Mouse (Mus musculus) induced T-regulatory cell, adult 2 months (primary cell): ENCODE measurements around the gene 3110082I17Rik.
"Not testable (repeated sequence)": the region's sequence is repeated elsewhere in the genome, so short reads cannot be mapped to it uniquely, and the experiment has no call there.

ENCODE experiments used
- DNase-seq: peaks from one replicate; pipeline ENCODE4 v3.0.0-alpha.2; 2012; ENCODE audit warnings: low read depth

3110082I17Rik gene

DNA sequence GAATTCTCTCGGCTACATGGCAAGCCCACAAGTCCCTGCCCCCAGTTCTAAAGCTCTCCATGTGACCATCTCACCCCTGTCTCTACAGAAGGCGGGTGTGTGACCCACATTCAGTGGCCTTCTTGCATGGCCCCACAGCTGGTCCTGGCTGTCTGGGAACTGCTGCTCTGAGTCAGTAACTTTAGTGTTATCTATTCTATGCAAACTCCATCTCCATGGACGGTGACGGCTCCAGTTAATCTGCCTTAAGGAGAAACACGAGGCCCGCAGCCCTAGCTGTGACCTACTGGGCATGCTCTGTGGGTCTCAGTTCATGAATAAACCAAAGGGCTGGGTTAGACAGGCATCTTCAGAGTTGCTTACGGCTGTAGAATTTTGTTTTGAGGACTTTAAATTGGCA lies 65.9 kb downstream of the 3110082I17Rik start:
- no peak for DNase-seq

DNA sequence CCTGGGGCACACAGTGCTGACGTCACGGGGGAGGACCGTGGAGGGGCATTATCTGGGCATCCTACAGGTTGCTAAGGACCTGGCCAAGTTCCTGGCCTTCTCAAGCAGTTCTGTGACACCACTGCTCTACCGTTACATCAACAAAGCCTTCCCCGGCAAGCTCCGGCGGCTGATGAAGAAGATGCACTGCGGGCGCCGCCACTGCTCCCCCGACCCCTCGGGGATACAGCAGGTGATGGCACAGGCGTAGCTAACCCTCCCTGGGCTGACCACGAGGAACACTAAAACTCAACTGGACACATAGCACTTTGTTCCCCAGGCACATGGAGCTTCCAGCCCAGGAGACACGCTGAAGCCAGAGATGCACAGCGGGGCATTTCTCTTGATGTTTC lies 67.1 kb downstream of the 3110082I17Rik start:
- no peak for DNase-seq

DNA sequence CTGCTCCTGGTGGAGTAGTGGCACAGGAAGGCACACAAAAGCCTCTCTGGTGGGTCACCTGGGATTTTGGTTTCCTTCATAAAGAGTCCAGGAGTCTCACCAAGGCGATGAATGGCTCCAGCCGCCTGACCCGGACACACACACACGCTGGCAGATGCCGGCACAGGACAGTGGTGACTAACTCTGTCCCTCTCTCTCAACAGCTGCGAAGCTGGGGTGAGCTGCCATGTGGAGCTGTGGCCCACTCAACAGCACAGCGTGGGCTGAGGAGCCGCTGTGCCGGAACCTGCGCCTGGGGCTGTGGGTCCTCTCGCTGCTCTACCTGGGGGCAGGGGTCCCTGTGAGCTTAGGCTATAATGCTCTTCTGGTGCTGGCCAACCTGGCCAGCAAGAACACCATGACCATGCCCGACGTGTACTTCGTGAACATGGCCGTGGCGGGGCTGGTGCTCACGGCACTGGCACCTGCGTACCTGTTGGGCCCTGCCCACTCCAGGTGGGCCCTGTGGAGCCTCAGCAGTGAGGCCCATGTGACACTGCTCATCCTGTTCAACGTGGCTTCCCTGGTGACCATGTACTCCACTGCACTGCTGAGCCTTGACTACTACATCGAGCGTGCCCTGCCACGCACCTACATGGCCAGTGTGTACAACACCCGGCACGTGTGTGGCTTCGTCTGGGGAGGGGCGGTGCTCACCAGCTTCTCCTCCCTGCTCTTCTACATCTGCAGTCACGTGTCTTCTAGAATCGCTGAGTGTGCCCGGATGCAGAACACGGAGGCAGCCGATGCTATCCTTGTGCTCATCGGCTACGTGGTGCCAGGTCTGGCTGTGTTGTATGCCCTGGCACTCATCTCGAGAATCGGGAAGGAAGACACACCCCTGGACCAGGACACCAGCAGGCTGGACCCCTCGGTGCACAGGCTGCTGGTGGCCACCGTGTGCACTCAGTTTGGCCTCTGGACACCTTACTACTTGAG lies 67.8 kb downstream of the 3110082I17Rik start:
- DNase-seq, result no peak

DNA sequence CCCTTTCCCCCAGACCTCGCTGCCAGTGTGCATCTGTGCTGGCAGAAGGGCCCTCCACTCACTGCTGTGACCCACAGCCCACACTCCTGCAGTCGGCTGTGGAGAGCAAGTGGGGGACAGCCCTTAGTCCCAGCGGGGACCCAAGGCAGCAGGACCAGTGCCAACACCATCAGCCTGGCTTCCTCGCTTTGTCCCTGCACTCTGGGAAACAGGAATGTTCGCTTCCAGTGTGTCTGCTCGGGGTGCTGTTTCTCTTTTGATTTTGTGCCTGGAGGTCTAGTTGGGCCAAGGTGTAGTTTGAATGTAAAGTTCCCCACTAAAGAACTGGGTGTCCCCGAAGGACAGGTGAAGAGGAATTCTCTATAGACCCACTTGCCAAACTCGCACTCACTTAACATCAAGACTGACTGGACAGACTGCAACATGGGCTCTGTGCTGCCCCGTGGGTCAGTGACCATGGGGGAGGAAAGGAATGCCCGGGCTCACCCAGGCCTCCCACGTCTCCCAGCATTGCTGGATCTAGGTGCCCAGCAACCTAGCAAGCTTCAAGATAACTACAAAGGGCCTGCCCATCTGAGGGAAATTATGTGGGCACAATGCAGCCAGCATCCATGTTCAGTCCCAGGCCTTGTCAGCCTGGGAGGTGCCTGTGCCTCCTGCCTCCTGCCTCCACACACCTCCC lies 68.9 kb downstream of the 3110082I17Rik start:
- no peak for DNase-seq

- not testable (repeated sequence) for DNase-seq
Observed at GRCm38 (mm10) chr5:139390324-139391119, 69.8 kb downstream of the 3110082I17Rik start.

- peak; percentile 36 for DNase-seq
Observed at GRCm38 (mm10) chr5:139389676-139390061, 70.7 kb downstream of the 3110082I17Rik start.

DNA sequence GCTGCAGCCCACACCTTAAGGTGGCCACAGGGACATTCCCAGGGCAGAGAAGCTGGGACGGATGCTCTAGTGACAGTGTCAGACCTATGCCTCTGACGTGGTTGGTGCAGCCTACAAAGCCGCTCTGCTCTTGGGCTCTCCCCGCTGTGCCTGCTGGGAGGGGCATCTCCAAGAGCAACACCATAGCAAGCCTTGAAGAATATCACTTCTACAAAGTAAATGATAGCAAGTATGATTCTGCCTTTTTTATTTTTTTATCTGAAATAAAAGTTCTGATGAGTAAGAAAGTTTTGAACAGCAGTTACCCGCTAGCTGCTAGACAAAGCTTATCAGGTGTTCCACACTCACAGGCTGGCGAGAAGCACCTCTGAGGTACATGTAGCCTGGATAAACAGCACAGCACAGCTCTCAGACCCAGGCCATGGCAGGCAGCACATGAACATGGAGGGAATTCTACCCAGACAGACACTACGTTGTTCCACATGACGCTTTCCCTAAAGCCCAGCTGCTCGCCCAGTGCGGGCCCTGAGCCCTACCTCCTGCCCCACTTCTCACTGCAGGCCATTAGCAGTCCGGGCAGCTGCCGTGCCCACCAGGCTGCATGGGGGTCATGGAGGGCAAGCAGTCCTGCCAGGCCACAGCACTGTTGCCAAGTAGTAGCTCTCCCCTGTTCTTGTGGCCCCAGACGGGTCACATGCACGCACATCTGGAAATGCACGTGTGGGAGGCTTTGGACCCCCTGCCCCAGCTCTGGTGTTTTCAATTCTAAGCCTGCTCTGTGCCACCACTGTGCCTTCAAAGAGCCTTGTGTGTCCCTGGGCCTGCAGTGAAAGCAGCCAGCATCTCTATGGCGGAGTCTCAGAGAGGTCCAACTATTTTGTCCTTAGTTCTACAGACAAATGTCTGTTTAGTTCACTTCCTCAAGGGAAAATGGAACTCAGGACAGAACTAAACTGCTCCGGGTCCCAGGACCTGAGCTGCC lies 71.3 kb downstream of the 3110082I17Rik start:
- DNase-seq, result peak; percentile 64

DNA sequence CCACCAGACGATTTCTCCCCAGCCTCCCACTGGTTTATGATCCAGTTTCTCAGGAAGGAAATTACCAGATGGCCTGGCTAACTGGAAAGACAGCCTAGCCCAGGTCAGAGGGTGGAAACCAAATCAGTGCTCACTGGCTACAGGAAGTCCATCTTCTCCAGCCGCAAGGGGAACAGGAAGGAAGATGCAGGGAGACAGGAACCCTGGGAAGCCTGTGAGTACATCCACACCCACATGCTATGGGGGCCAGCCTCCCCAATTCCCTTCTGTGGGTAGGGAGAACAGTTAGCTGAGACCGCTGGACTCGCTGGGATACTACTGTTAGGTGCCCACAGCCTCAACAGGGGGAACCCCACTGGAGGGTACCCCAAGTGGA lies 72.1 kb downstream of the 3110082I17Rik start:
- no peak for DNase-seq

GRCm38 (mm10) chr5:139387329-139388194 lies 72.8 kb downstream of the 3110082I17Rik start:
- no peak for DNase-seq

GRCm38 (mm10) chr5:139386047-139386446 lies 74.3 kb downstream of the 3110082I17Rik start:
- DNase-seq, result no peak

DNA sequence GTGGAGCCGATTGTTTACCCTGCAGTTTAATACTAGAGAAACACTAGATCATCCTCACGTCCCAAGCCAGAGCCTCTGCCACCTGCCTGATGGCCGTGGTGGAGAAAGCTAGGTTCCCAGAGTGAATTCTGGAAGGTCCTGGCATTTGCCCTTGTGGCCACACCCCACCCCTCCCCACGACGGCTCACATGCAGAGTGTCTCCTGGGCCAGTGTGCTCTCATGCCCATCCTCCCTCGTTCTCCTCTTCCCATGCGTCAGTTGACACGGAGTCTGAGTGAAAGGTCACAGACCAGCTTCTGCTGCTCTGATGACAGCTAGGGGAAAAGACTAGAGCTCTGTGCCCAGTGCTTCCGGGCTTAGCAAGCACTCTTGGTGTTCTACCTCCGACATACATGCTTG lies 75.8 kb downstream of the 3110082I17Rik start:
- peak; percentile 86 for DNase-seq

DNA sequence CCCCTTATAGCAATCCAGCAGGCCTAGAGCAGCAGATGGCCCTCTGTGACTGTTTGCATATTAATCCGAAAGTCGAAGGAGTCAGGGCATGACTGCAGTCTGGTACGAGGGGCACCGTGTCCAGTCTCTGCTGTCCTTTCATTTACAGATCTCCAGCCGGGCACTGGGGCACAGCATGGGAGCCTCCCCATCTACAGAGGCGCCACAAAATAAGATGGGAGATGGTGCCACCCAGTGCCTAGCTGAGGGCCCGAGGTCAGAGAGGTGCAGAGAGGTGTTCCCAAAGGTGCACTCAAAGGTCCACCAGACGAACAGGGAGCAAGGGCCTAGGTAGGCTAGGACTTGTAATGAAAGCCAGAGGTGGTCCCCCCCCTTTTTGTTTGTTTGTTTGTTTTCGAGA lies 77.1 kb downstream of the 3110082I17Rik start:
- DNase-seq, result no peak

- DNase-seq, result peak; percentile 96
Observed at GRCm38 (mm10) chr5:139382760-139383159, 77.6 kb downstream of the 3110082I17Rik start.

DNA sequence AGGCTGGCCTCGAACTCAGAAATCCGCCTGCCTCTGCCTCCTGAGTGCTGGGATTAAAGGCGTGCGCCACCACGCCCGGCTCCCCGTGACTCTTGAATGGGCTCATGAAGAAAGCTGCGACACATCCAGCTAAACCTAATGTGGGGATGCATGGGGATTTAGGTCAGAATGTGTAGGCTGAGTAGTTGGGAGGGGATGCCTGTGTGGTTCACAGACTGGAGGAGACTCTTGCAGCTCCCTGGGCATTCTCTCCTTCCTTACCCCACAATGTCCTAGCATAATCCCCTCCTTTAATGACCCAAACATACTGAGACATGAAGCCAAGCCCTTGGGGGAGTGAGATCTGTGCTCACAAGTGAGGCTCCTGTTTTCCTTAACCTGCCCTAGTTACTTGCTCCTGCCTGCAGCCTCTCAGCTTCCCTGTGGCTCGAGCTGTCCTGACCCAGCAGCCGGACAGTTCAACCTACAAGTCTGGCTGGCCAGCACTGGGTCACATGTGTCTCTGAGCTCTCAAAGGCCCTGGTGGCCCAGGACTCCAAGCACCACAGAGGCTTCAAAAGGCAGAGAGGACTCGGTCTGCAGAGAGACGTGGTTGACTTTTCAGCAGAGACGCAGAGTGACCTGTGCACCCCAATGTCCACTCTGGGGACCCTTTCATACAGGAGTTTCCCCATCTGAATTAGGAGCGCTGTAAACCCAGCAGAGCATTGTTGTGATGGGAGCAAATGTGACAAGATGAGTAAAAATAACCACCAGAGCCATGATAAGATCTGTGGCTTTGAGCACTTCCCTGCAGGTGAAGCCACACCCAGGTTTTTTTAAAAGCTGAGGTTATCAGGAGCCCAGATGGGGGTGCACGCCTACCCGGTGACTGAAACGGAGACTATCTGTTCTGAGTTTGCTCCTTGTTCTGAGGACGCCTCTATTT lies 78.5 kb downstream of the 3110082I17Rik start:
- DNase-seq, result peak; percentile 96

DNA sequence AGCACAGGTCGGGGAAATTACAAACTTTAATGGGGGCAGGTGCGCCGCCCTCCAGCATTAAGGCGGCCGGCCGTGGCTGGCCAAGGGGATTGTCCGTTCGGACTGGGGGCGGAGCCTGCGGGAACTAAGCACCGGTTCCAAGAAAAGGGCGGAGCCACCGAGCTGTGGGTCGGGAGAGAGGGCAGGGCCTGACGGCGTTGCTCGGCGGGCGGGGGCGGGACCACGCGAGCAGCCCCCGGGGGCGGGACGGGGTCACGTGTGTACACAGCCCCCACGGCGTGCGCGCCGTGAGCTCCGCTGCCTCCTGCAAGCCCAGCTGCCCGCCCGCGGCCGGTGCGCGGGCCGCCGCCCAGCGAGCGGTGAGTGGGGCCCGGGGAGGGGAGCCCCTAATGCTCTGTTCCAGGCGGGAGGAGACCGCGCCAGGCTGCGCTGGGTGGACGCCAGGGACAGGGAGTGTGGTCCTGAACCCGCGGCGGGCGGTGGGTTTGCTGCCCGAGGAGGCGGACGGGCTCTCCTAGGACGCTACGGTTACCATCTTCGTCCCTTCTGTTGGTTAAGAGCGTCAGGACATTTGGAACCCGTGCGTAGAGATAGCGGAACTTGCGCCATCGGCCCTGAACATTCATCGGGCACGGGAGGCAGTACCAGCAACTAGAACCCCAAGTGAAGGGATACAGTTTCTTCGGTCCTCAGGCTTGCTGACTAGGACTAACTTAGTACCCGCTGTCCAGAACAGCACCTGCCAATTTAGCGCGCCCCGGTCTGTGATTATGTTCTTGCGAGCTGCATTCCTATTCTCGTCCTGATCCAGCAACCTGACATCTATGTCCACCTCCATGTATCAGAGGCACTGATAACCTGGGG lies 79.7 kb downstream of the 3110082I17Rik start:
- DNase-seq, result peak; percentile 92

- peak; percentile 63 for DNase-seq
Observed at GRCm38 (mm10) chr5:139379771-139380384, 80.4 kb downstream of the 3110082I17Rik start.

DNA sequence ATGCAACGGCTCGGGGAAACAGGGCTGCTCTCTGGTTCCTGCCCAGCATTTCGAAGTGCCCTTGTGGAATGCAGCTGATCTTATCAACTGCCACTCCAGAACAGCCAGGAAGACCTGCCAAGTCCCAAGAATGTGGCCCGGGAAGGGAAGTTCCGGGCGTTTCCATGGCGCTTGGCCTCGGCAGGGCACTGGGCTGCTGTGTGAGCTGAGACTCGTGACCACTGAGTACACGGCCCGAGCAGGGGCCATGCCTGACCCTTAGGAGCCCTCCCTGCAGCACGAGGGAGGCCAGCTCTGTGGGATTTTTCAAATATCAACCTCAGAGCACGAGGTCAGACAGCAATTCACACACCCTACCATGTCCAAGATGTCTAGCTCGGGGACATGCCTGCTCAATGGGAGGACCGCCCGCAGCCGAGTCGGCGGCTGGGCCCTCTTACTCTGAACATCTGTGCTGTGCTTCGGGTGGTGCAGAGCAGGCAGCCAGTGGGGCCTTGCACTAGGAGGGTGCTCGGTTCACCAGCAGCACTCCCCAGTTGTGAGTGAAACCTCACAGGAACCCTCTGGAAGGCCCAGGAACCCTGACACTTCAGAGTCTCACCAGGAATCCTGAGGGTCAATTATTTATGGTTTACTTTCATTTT lies 81.2 kb downstream of the 3110082I17Rik start:
- peak; percentile 27 for DNase-seq
